Mouse (Mus musculus) brain, adult 10 weeks (tissue): ENCODE data around the gene Trpm5. TPM values are rescaled to one million over a fixed set of nuclear protein-coding genes. Genes with fewer than 3 reads are reported as not detected.

Source experiments
- polyA plus RNA-seq: library from polyadenylated mRNA; stranded (reverse); fragments of 350-450 nt; fragmentation: Illumina TruSeq; extraction: RNeasy Lipid Tissue Mini Kit (QIAGEN cat#74804); gene quantifications from one replicate; pipeline ENCODE4 v1.2.3, GENCODE M21; 2015; ENCODE audit warnings: low read depth, low replicate concordance

The Trpm5 gene
- 0.12 TPM for polyA plus RNA-seq

DNA sequence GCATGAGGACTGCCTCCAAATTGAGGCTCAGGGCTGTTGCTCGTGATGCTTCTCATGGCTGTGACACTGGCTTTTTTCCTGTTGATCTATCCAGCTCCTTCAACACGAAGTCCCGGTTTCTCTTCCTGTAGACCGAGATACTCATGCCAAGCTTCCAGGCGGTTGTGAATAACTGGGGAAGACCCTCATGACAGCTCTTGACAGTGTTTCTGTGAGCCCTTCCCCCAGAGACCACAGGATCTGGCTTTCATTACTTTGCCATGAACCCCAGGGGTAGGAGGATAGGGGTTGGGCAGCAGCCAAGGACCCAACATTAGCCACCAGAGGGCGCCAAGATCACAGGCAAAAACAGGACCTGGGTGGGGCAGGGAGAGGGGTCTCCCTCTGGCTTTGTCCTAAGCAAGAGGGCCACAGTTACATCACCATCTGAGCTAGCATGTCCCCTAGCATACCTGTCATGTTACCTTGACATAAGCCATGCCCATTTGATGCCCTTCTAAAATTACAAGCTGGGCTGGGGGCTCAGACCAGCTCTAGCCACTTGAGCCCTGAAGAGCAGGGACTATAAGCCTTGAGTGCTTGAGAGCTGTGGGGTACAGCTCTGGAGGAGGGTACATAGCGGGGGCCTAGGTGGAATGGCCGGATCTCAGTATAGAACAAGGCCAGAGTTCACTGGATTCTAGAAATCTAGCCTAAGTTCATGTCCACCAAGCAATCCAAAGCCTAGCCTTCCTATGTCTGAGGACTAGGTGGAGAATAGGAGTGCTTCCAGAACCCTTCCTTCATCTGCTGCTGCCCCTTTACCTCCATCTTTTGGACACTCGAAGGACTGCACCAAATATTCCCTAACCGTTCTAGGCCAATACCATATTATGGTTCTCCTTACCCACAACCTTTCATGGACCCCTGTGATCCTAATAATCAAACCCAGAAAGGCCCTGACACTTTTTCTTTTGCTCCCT lies at the start of gene Trpm5:
TSS of gene Trpm5 (minus strand) at position 51 of the 962 bp plus-strand sequence.

DNA sequence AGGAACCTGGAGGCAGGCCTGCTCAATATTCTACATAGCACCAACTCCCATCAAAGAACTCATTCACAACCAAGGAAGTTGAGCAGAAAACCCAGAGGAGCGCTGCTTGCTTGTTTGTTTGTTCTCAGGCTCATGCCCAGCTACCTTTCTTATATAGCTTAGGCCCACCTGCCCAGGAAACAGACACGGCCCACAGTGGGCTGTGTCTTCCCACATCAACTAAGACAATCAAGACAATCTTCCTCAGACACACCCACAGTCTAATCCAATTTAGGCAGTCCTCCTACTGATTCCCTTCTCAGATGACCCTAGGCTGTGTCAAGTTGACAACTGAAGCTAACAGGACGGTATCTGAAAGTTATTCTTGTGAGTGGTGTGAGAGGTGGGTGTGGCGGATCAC lies 11.6 kb upstream of the Trpm5 start, which contains the start of gene Kcnq1:
TSS of gene Kcnq1 (plus strand) at position 301 of the 400 bp plus-strand sequence.

DNA sequence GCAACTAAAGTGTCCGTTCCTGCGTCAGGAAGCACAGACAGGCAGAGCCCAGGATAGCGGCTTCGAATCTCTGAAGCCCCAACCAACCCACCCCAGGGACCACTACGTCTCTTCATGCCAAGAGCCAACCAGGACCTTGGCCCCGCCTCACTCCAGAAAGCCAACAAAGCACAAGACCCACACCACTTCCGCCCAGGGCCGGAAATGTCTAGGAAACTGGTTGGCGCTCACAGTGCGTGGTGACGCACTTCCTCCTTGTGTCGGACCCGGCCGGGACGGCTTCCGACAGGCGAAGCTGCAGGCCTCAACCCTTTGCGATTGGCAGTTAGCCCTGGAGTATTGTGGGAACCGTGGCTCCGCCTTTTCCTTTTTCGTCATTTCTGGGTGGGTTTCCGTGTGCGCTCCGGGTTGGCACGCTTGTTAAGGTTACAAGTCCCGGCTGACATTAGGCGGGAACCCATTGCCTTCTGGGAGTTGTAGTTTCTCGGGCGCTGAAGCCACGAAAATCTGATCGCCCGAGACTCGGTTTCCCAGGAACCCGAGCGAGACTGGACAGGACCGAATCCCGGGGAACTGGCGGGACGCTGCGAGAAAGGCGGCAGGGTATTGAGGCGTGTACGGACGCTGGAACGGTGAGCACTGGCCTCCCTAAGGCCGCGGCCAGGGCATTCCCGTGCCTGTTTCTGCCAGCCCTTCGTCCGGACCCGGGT lies 25.4 kb downstream of the Trpm5 start, which contains the start of gene Tssc4:
TSS of gene Tssc4 (plus strand) at position 368 of the 710 bp plus-strand sequence.

DNA sequence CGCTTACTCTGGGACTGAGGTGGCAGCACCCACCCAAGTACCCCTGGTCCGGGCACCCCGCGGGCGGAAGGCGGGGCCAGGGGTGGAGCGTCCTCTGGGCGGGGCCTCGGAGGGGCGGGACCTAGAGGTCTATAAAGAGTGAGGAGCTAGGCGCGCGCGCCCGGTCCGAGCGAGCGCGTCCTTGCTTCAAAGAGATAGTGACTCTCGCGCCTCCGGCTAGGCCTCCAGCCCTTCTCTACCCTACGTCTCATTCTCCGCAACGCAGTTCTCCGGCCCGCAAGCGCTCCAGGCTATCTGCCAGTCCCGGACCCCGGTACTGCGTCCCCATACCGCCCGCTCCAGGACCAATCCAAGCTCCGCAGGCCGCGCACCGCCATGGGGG lies 41.8 kb downstream of the Trpm5 start, which contains the start of gene Cd81:
TSS of gene Cd81 (plus strand) at position 114 of the 382 bp plus-strand sequence.

Other genes with a start within 250 kb of the Trpm5 start
- gene Th, start 163.5 kb downstream of the Trpm5 start, polyA plus RNA-seq: 9.7 TPM
- 0.28 TPM for gene Ascl2, start 125.4 kb downstream of the Trpm5 start, polyA plus RNA-seq
- gene Tspan32, start 89.6 kb downstream of the Trpm5 start, polyA plus RNA-seq: 0.48 TPM
- gene Cd81, start 41.9 kb downstream of the Trpm5 start, polyA plus RNA-seq: 477 TPM
- gene Tssc4, start 25.4 kb downstream of the Trpm5 start, polyA plus RNA-seq: 53.7 TPM
- 0.42 TPM for gene Kcnq1, start 11.7 kb upstream of the Trpm5 start, polyA plus RNA-seq